In genomic region chr7:37735707-37736412, GRCm38 (mm10) we compare ENCODE assay signal across 20 mouse cellular contexts. TPM values are rescaled to one million over a fixed set of nuclear protein-coding genes. Genes with fewer than 3 reads are reported as not detected.
DNase-seq lines count a peak whose midpoint lies in the region; ATAC-seq and TF ChIP-seq lines count a peak whose summit lies in the region.
"Had no signal": no experiment of that assay in that cellular context is flagged by ENCODE, and none has a peak within 500 bp of the region (broad histone marks: within the 10 kb centered on the region; RNA-seq: fewer than 3 reads in every experiment).

No protein-coding gene starts in this region.

- no peaks in the 10 kb centered on the region for H3K9me3 ChIP-seq in lung, embryonic 14.5 days (ENCODE audit: low read depth, low read length)
- no peaks in the 10 kb centered on the region for H3K9me3 ChIP-seq in forebrain, embryonic 15.5 days
- H3K9me3 ChIP-seq in hindbrain, postnatal 0 days (ENCODE audit: low read length), result no peaks in the 10 kb centered on the region
- H3K9me3 ChIP-seq in neural tube, embryonic 12.5 days, result no peaks in the 10 kb centered on the region
- H3K9me3 ChIP-seq in kidney, embryonic 14.5 days (ENCODE audit: control insufficient read depth, low read length), result no peaks in the 10 kb centered on the region
- H3K9me3 ChIP-seq: embryonic facial prominence, embryonic 15.5 days; heart, embryonic 12.5 days had no signal

- no peak overlapping the region for H3K27ac ChIP-seq in lung, embryonic 14.5 days (ENCODE audit: low read depth)
- no peak overlapping the region for H3K27ac ChIP-seq in forebrain, embryonic 15.5 days (replicated peaks)
- no peak overlapping the region for H3K27ac ChIP-seq in hindbrain, postnatal 0 days
- no peak overlapping the region for H3K27ac ChIP-seq in neural tube, embryonic 12.5 days
- no peak overlapping the region for H3K27ac ChIP-seq in kidney, embryonic 14.5 days (ENCODE audit: low read depth, low read length)
- H3K27ac ChIP-seq: embryonic facial prominence, embryonic 15.5 days had no signal

- ATAC-seq in lung, embryonic 14.5 days (ENCODE audit: insufficient read depth), result 0 out of 2 replicates have a peak, but pooled peaks have one; percentile 8
- ATAC-seq in forebrain, embryonic 15.5 days (replicated peaks), result peak; percentile 39; the same call in 1 of the 2 replicates
- peak; percentile 34; the same call in 1 of the 2 replicates for ATAC-seq in hindbrain, postnatal 0 days
- ATAC-seq in neural tube, embryonic 12.5 days (ENCODE audit: low FRiP score, low read depth), result peak; percentile 34; the same call in 1 of the 2 replicates
- ATAC-seq in kidney, embryonic 14.5 days (ENCODE audit: low FRiP score, low TSS enrichment), result no peak
- ATAC-seq: intestine, postnatal 0 days; Patski had no signal

- 44% methylated on average over 7 of the region's 7 CpGs for WGBS in lung, embryonic 14.5 days
- 45% methylated on average over 7 of the region's 7 CpGs for WGBS in forebrain, embryonic 15.5 days
- 25% methylated on average over 7 of the region's 7 CpGs for WGBS in hindbrain, postnatal 0 days
- 45% methylated on average over 7 of the region's 7 CpGs for WGBS in neural tube, embryonic 12.5 days
- WGBS in kidney, embryonic 14.5 days, result 47% methylated on average over 7 of the region's 7 CpGs

- no peak overlapping the region for H3K4me2 ChIP-seq in lung, embryonic 14.5 days
- H3K4me2 ChIP-seq in forebrain, embryonic 15.5 days (replicated peaks), result no peak overlapping the region
- no peak overlapping the region for H3K4me2 ChIP-seq in hindbrain, postnatal 0 days (ENCODE audit: low read depth, low read length)
- H3K4me2 ChIP-seq in neural tube, embryonic 12.5 days (replicated peaks), result no peak overlapping the region
- no peak overlapping the region for H3K4me2 ChIP-seq in kidney, embryonic 14.5 days (replicated peaks; ENCODE audit: low read depth, low read length)
- H3K4me2 ChIP-seq: embryonic facial prominence, embryonic 15.5 days; heart, embryonic 12.5 days; liver, embryonic 11.5 days had no signal

- no peaks in the 10 kb centered on the region for H3K36me3 ChIP-seq in lung, embryonic 14.5 days (ENCODE audit: insufficient read depth)
- H3K36me3 ChIP-seq in forebrain, embryonic 15.5 days, result no peaks in the 10 kb centered on the region
- H3K36me3 ChIP-seq in hindbrain, postnatal 0 days (ENCODE audit: insufficient read depth, low read length), result no peaks in the 10 kb centered on the region
- H3K36me3 ChIP-seq in neural tube, embryonic 12.5 days, result no peaks in the 10 kb centered on the region
- H3K36me3 ChIP-seq in kidney, embryonic 14.5 days (ENCODE audit: control insufficient read depth, insufficient read depth, low read length), result no peaks in the 10 kb centered on the region
- H3K36me3 ChIP-seq: embryonic facial prominence, embryonic 15.5 days; heart, embryonic 12.5 days had no signal

- no peaks in the 10 kb centered on the region for H3K27me3 ChIP-seq in lung, embryonic 14.5 days (ENCODE audit: insufficient read depth, low read length)
- H3K27me3 ChIP-seq in forebrain, embryonic 15.5 days, result no peaks in the 10 kb centered on the region
- no peaks in the 10 kb centered on the region for H3K27me3 ChIP-seq in hindbrain, postnatal 0 days (ENCODE audit: insufficient read depth, low read length)
- H3K27me3 ChIP-seq in neural tube, embryonic 12.5 days (replicated peaks), result no peaks in the 10 kb centered on the region
- H3K27me3 ChIP-seq in kidney, embryonic 14.5 days (ENCODE audit: control insufficient read depth, insufficient read depth, low read length), result no peaks in the 10 kb centered on the region
- H3K27me3 ChIP-seq: embryonic facial prominence, embryonic 15.5 days; Patski had no signal

- DNase-seq in lung, embryonic 14.5 days, result no peak
- no peak for DNase-seq in lung, postnatal 25 days (ENCODE audit: low spot score)
- DNase-seq in hindbrain, postnatal 0 days (ENCODE audit: low spot score), result no peak
- no peak for DNase-seq in ovary, postnatal 14 days (ENCODE audit: low spot score)
- no peak for DNase-seq in natural killer cell, adult 2 months (ENCODE audit: low spot score in 2 of 2)
- DNase-seq: B cell, adult 2 months; cerebellum, adult 11 months; gastrocnemius, postnatal 10 days; heart, postnatal 36 days; kidney, postnatal 14 days; thymus, adult 18-20 months had no signal

- no peak overlapping the region for H3K9ac ChIP-seq in lung, embryonic 14.5 days
- no peak overlapping the region for H3K9ac ChIP-seq in forebrain, embryonic 15.5 days (replicated peaks)
- 0 out of 2 replicates have a peak overlapping the region, but pooled peaks have one; percentile 17 for H3K9ac ChIP-seq in hindbrain, postnatal 0 days (replicated peaks; ENCODE audit: low read length)
- H3K9ac ChIP-seq in neural tube, embryonic 12.5 days, result 0 out of 2 replicates have a peak overlapping the region, but pooled peaks have one; percentile 5
- H3K9ac ChIP-seq in kidney, embryonic 14.5 days (ENCODE audit: low read depth, low read length), result no peak overlapping the region
- H3K9ac ChIP-seq: embryonic facial prominence, embryonic 15.5 days; heart, embryonic 12.5 days had no signal

- H3K4me3 ChIP-seq in lung, embryonic 14.5 days (ENCODE audit: low read depth, low read length), result no peak overlapping the region
- no peak overlapping the region for H3K4me3 ChIP-seq in forebrain, embryonic 15.5 days
- no peak overlapping the region for H3K4me3 ChIP-seq in hindbrain, postnatal 0 days (ENCODE audit: low read length)
- no peak overlapping the region for H3K4me3 ChIP-seq in neural tube, embryonic 12.5 days
- H3K4me3 ChIP-seq in kidney, embryonic 14.5 days (ENCODE audit: low read length), result no peak overlapping the region
- H3K4me3 ChIP-seq: embryonic facial prominence, embryonic 15.5 days; heart, embryonic 12.5 days had no signal

- TF ChIP-seq CTCF in lung, embryonic 14.5 days (IDR thresholded peaks at IDR 0.05; ENCODE audit: low read depth), result no peak
- no peak for TF ChIP-seq CTCF in hindbrain, postnatal 0 days (IDR thresholded peaks at IDR 0.05; ENCODE audit: low read depth)

- no peaks in the 10 kb centered on the region; the same call in 1 of the 2 replicates for H3K4me1 ChIP-seq in lung, embryonic 14.5 days (ENCODE audit: insufficient read depth)
- peaks cover 43% of the 10 kb centered on the region for H3K4me1 ChIP-seq in forebrain, embryonic 15.5 days
- peaks cover 6% of the 10 kb centered on the region; the same call in 1 of the 2 replicates for H3K4me1 ChIP-seq in hindbrain, postnatal 0 days (ENCODE audit: insufficient read depth, low read length)
- H3K4me1 ChIP-seq in neural tube, embryonic 12.5 days, result peaks cover 36% of the 10 kb centered on the region
- peaks cover 4% of the 10 kb centered on the region; the same call in 1 of the 2 replicates for H3K4me1 ChIP-seq in kidney, embryonic 14.5 days (ENCODE audit: control insufficient read depth, insufficient read depth, low read length)
- H3K4me1 ChIP-seq: embryonic facial prominence, embryonic 15.5 days had no signal

RNA-seq across cellular contexts. Expression of gene Zfp536, which starts 37.6 kb away (rescaled TPM):
- 13.1 and 13.7 TPM in 2 replicates for polyA plus RNA-seq in lung, embryonic 14.5 days (2014; fragmentation: Nextera tagmentation; extraction: Ambion mirVana)
- 35.9 and 36.0 TPM in 2 replicates for polyA plus RNA-seq in forebrain, embryonic 15.5 days (2015; fragmentation: Nextera tagmentation; extraction: Ambion mirVana)
- 65.6 and 74.1 TPM in 2 replicates for total RNA-seq in hindbrain, postnatal 0 days (2014; rRNA removed)
- 31.8 and 32.6 TPM in 2 replicates for polyA plus RNA-seq in hindbrain, postnatal 0 days (2015; fragmentation: Nextera tagmentation; extraction: Ambion mirVana)
- 46.9 and 48.5 TPM in 2 replicates for polyA plus RNA-seq in neural tube, embryonic 12.5 days (2016; fragmentation: Nextera tagmentation; extraction: Ambion mirVana)
- 7.4 and 9.2 TPM in 2 replicates for polyA plus RNA-seq in kidney, embryonic 14.5 days (2014; fragmentation: Nextera tagmentation; extraction: Ambion mirVana)
- total RNA-seq: megakaryocyte-erythroid progenitor cell, adult 5-6 weeks had no signal

Comparison
In these comparisons a context has a peak if more than half of its experiments do, and no peak if none do; other contexts are left out.
1. H3K9ac ChIP-seq: peak in hindbrain, postnatal 0 days (single experiment) and neural tube, embryonic 12.5 days (single experiment); none in lung, embryonic 14.5 days (single experiment), forebrain, embryonic 15.5 days (single experiment) and kidney, embryonic 14.5 days (single experiment).